Mouse (Mus musculus) MEL (cell line): Measurements from ENCODE around the gene Lrp10. TPM values are rescaled to one million over a fixed set of nuclear protein-coding genes. Genes with fewer than 3 reads are reported as not detected.

Experiments
- DNase-seq: peaks from one replicate; pipeline ENCODE4 v3.0.0; 2011; ENCODE audit warnings: low read depth, low spot score
- H3K27ac ChIP-seq: 2 replicates; pipeline ENCODE4 v1.5.1; 2012; ENCODE audit warnings: low read depth, mild to moderate bottlenecking, control low read depth, low read length, moderate library complexity; ENCODE audit not compliant: control insufficient read depth
- H3K27me3 ChIP-seq, 2 experiments: fragments of 150-350 bp in 1 of 2; sonication (generic) in 1 of 2; 2 replicates each; pipeline ENCODE4 v1.6.1; 2012; ENCODE audit warnings: low read length in 2 of 2, mild to moderate bottlenecking in 2 of 2, improper control_type of control experiment in 1 of 2, moderate library complexity in 1 of 2; ENCODE audit not compliant: insufficient read depth in 2 of 2, control insufficient read depth in 1 of 2
- H3K36me3 ChIP-seq, 2 experiments: 2 replicates each; pipeline ENCODE4 v1.6.1; 2012 to 2014; ENCODE audit warnings: low read length in 2 of 2, improper control_type of control experiment in 1 of 2, inconsistent platforms in 1 of 2, mild to moderate bottlenecking in 1 of 2; ENCODE audit not compliant: insufficient read depth in 2 of 2, control insufficient read depth in 1 of 2
- H3K4me1 ChIP-seq, 2 experiments: fragments of 150-350 bp in 1 of 2; sonication (generic) in 1 of 2; 2 replicates each; pipeline ENCODE4 v1.6.1; 2012; ENCODE audit warnings: low read length in 2 of 2, improper control_type of control experiment in 1 of 2, mild to moderate bottlenecking in 1 of 2; ENCODE audit not compliant: insufficient read depth in 2 of 2, control insufficient read depth in 1 of 2
- H3K4me3 ChIP-seq, 2 experiments: fragments of 150-350 bp in 1 of 2; sonication (generic) in 1 of 2; 2 replicates each; pipeline ENCODE4 v1.5.1; 2012; ENCODE audit warnings: low read depth in 2 of 2, low read length in 2 of 2, mild to moderate bottlenecking in 2 of 2, moderate library complexity in 2 of 2, control low read depth in 1 of 2, improper control_type of control experiment in 1 of 2; ENCODE audit not compliant: control insufficient read depth in 1 of 2, insufficient read depth in 1 of 2
- H3K79me2 ChIP-seq: 2 replicates; pipeline ENCODE4 v1.6.1; 2012; ENCODE audit warnings: mild to moderate bottlenecking, low read length, moderate library complexity; ENCODE audit not compliant: control insufficient read depth, poor library complexity, insufficient read depth
- H3K9ac ChIP-seq: 2 replicates; pipeline ENCODE4 v1.6.1; 2012; ENCODE audit warnings: low read depth, mild to moderate bottlenecking, control low read depth, low read length, moderate library complexity; ENCODE audit not compliant: control insufficient read depth, poor library complexity, severe bottlenecking
- H3K9me3 ChIP-seq: fragments of 150-350 bp; sonication (generic); replicated peaks from 2 replicates; pipeline ENCODE4 v1.6.1; 2012; ENCODE audit warnings: mild to moderate bottlenecking, low read length, improper control_type of control experiment, moderate library complexity; ENCODE audit not compliant: insufficient read depth
- BHLHE40 ChIP-seq: IDR thresholded peaks from 2 replicates; pipeline ENCODE4 v1.6.1; 2012; ENCODE audit warnings: low read depth, mild to moderate bottlenecking, inconsistent platforms, low read length, improper control_type of control experiment, borderline replicate concordance
- CHD1 ChIP-seq: IDR thresholded peaks from 2 replicates; pipeline ENCODE4 v1.6.1; 2012; ENCODE audit warnings: low read depth, mild to moderate bottlenecking, inconsistent platforms, low read length, improper control_type of control experiment
- CHD2 ChIP-seq: IDR thresholded peaks from 2 replicates; pipeline ENCODE4 v1.6.1; 2011; ENCODE audit warnings: low read length, improper control_type of control experiment
- ELF1 ChIP-seq: IDR thresholded peaks from 2 replicates; pipeline ENCODE4 v1.6.1; 2014; ENCODE audit warnings: low read depth, mild to moderate bottlenecking, inconsistent platforms, low read length, improper control_type of control experiment, moderate library complexity
- EP300 ChIP-seq, 2 experiments: IDR thresholded peaks; 2 replicates each; pipeline ENCODE4 v1.6.1; 2011; ENCODE audit warnings: improper control_type of control experiment in 2 of 2, low read length in 2 of 2, low read depth in 1 of 2, mild to moderate bottlenecking in 1 of 2
- ETS1 ChIP-seq: IDR thresholded peaks from 2 replicates; pipeline ENCODE4 v1.6.1; 2012; ENCODE audit warnings: low read depth, mild to moderate bottlenecking, inconsistent platforms, low read length, improper control_type of control experiment, moderate library complexity
- GATA1 ChIP-seq: IDR thresholded peaks from 2 replicates; pipeline ENCODE4 v1.6.1; 2011; ENCODE audit warnings: low read depth, low read length, improper control_type of control experiment
- HCFC1 ChIP-seq: IDR thresholded peaks from 2 replicates; pipeline ENCODE4 v1.6.1; 2012; ENCODE audit warnings: low read depth, mild to moderate bottlenecking, inconsistent platforms, low read length, improper control_type of control experiment, moderate library complexity
- JUND ChIP-seq: IDR thresholded peaks from 2 replicates; pipeline ENCODE4 v1.6.1; 2011; ENCODE audit warnings: low read depth, mild to moderate bottlenecking, improper control_type of control experiment, low read length
- KAT2A ChIP-seq: conservative IDR thresholded peaks from 2 replicates; pipeline ENCODE4 v1.6.1; 2012; ENCODE audit warnings: low read depth, low read length, improper control_type of control experiment, inconsistent platforms
- MAZ ChIP-seq: IDR thresholded peaks from 2 replicates; pipeline ENCODE4 v1.6.1; 2012; ENCODE audit warnings: low read depth, mild to moderate bottlenecking, inconsistent platforms, low read length, improper control_type of control experiment
- MEF2A ChIP-seq: IDR thresholded peaks from 2 replicates; pipeline ENCODE4 v1.6.1; 2014; ENCODE audit warnings: low read depth, mild to moderate bottlenecking, inconsistent platforms, low read length, improper control_type of control experiment; ENCODE audit not compliant: poor library complexity, insufficient replicate concordance, severe bottlenecking; ENCODE audit errors: extremely low read depth
- MXI1 ChIP-seq: IDR thresholded peaks from 2 replicates; pipeline ENCODE4 v1.6.1; 2011; ENCODE audit warnings: mild to moderate bottlenecking, low read depth, low read length, improper control_type of control experiment
- MYB ChIP-seq: IDR thresholded peaks from 2 replicates; pipeline ENCODE4 v1.6.1; 2011; ENCODE audit warnings: mild to moderate bottlenecking, low read depth, low read length, improper control_type of control experiment
- MYC ChIP-seq: IDR thresholded peaks from 2 replicates; pipeline ENCODE4 v1.6.1; 2011; ENCODE audit warnings: low read depth, mild to moderate bottlenecking, low read length, improper control_type of control experiment, moderate library complexity
- NELFE ChIP-seq: IDR thresholded peaks from 2 replicates; pipeline ENCODE4 v1.6.1; 2011; ENCODE audit warnings: low read depth, low read length, improper control_type of control experiment
- POLR2A ChIP-seq, 2 experiments: IDR thresholded peaks; 2 replicates each; pipeline ENCODE4 v1.6.1; 2011 to 2012; ENCODE audit warnings: low read length in 2 of 2, mild to moderate bottlenecking in 2 of 2, control low read depth in 1 of 2, improper control_type of control experiment in 1 of 2, low read depth in 1 of 2, moderate library complexity in 1 of 2; ENCODE audit not compliant: control insufficient read depth in 1 of 2, insufficient read depth in 1 of 2, poor library complexity in 1 of 2
- RAD21 ChIP-seq: IDR thresholded peaks from 2 replicates; pipeline ENCODE4 v1.6.1; 2011; ENCODE audit warnings: mild to moderate bottlenecking, low read depth, low read length, improper control_type of control experiment
- RCOR1 ChIP-seq: IDR thresholded peaks from 2 replicates; pipeline ENCODE4 v1.6.1; 2012; ENCODE audit warnings: low read depth, mild to moderate bottlenecking, inconsistent platforms, low read length, improper control_type of control experiment
- SIN3A ChIP-seq: IDR thresholded peaks from 2 replicates; pipeline ENCODE4 v1.6.1; 2012; ENCODE audit warnings: low read length, improper control_type of control experiment, inconsistent platforms
- SMC3 ChIP-seq: IDR thresholded peaks from 2 replicates; pipeline ENCODE4 v1.6.1; 2011; ENCODE audit warnings: low read depth, low read length, improper control_type of control experiment
- TAL1 ChIP-seq: IDR thresholded peaks from 2 replicates; pipeline ENCODE4 v1.6.1; 2012; ENCODE audit warnings: mild to moderate bottlenecking, inconsistent platforms, low read length, moderate library complexity, mixed read lengths
- TBP ChIP-seq: IDR thresholded peaks from 2 replicates; pipeline ENCODE4 v1.8.0; 2011; ENCODE audit warnings: low read depth, low read length, improper control_type of control experiment
- TCF12 ChIP-seq: IDR thresholded peaks from 2 replicates; pipeline ENCODE4 v1.6.1; 2014; ENCODE audit warnings: low read depth, mild to moderate bottlenecking, inconsistent platforms, low read length, improper control_type of control experiment, moderate library complexity
- UBTF ChIP-seq: IDR thresholded peaks from 2 replicates; pipeline ENCODE4 v1.6.1; 2012; ENCODE audit warnings: low read depth, mild to moderate bottlenecking, inconsistent platforms, low read length, improper control_type of control experiment, moderate library complexity, borderline replicate concordance; ENCODE audit not compliant: insufficient read depth
- USF1 ChIP-seq: IDR thresholded peaks from 2 replicates; pipeline ENCODE4 v1.6.1; 2014; ENCODE audit warnings: low read depth, mild to moderate bottlenecking, inconsistent platforms, low read length, improper control_type of control experiment, moderate library complexity
- USF2 ChIP-seq, 2 experiments: IDR thresholded peaks; 2 replicates each; pipeline ENCODE4 v1.6.1; 2011 to 2012; ENCODE audit warnings: improper control_type of control experiment in 2 of 2, low read length in 2 of 2, borderline replicate concordance in 1 of 2, inconsistent platforms in 1 of 2, low read depth in 1 of 2, mild to moderate bottlenecking in 1 of 2; ENCODE audit not compliant: insufficient read depth in 1 of 2
- ZC3H11A ChIP-seq: IDR thresholded peaks from 2 replicates; pipeline ENCODE4 v1.6.1; 2012; ENCODE audit warnings: low read depth, mild to moderate bottlenecking, inconsistent platforms, low read length, improper control_type of control experiment
- ZMIZ1 ChIP-seq: IDR thresholded peaks from 2 replicates; pipeline ENCODE4 v1.6.1; 2012; ENCODE audit warnings: low read depth, mild to moderate bottlenecking, inconsistent platforms, low read length, improper control_type of control experiment, moderate library complexity
- ZNF384 ChIP-seq: IDR thresholded peaks from 2 replicates; pipeline ENCODE4 v1.6.1; 2012; ENCODE audit warnings: low read depth, mild to moderate bottlenecking, inconsistent platforms, low read length, improper control_type of control experiment
- polyA plus RNA-seq, 2 experiments: library from polyadenylated mRNA; stranded (reverse) in 1 of 2; unstranded in 1 of 2; fragments of >175 nt in 1 of 2; fragments of >200 nt in 1 of 2; gene quantifications; 2 replicates each; pipeline versions ENCODE4 v1.2.1 to v1.2.4; 2012; ENCODE audit warnings: low replicate concordance in 2 of 2, low read depth in 1 of 2; ENCODE audit not compliant: insufficient read length in 2 of 2, insufficient read depth in 1 of 2, missing spikeins in 1 of 2
- total RNA-seq: library from RNA; depleted of rRNA; stranded (reverse); fragments of 300-350 nt; gene quantifications from 2 replicates; pipeline ENCODE4 v1.2.3, GENCODE M21; 2012

The Lrp10 gene
- total and polyA plus RNA-seq, 3 experiments = 53.6 to 110 TPM; not detected in 1

DNA sequence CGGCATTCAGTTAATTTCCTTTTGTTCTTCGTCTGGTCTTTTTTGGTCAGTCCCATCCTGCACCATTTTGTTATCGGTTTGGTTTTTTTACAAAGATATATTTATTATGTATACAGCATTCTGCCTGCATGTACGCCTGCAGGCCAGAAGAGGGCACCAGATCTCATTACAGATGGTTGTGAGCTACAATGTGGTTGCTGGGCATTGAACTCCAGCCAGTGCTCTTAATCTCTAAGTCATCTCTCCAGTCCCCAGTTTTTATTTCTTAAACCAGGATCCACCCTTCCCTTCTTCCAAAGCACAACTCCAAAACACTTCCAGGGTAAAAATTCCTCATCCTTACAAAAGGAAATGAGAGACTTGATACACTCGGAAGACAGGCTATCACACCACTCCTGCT lies 40.5 kb upstream of the Lrp10 start (continued):
- TF ChIP-seq UBTF = no peak
- TF ChIP-seq MAZ = no peak
- TF ChIP-seq RCOR1 = no peak
- TF ChIP-seq USF2 (IDR thresholded peaks at IDR 0.05; ENCODE audit: borderline replicate concordance in 1 of 2, insufficient read depth in 1 of 2, low read depth in 1 of 2, low read length in 2 of 2) = no peak
- TF ChIP-seq CHD2 = no peak
- peak; percentile 81; the same call in 1 of the 2 replicates for TF ChIP-seq MYC
- TF ChIP-seq RAD21 = peak; percentile 61
- TF ChIP-seq SIN3A = peak; percentile 48; the same call in 1 of the 2 replicates
- TF ChIP-seq MEF2A = no peak
- no peak for TF ChIP-seq USF1
- TF ChIP-seq KAT2A = no peak
- no peak for TF ChIP-seq ELF1
- TF ChIP-seq NELFE = no peak

DNA sequence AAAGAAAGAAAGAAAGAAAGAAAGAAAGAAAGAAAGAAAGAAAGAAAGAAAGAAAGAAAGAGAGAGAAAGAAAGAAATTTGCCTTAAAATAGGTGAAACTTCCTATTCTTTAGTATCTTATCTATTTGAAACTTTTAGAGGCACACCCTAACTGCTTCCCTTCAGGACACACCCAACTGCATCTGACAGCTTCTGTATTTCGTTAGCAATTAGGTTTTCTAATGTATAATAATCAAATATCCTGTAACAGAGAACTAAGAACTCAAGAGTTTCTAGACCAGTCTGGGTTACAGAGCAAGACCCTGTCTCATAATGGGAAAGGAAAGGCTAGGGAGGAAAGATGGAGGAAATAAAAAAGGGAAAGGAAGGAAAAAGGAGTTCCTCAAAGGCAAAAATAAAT lies 39.3 kb upstream of the Lrp10 start:
- Histone ChIP-seq H3K9ac (peak overlapping the region; percentile 94), H3K4me3 (peak overlapping the region; percentile 12 to 67; a peak in 3 of 4 replicates), H3K79me2 (peaks cover 25% of the 10 kb centered on the region), H3K36me3 (peaks cover 0 to 37% of the 10 kb centered on the region in 2 experiments; a peak in 2 of 4 replicates), H3K9me3 (no peaks in the 10 kb centered on the region)
- peak; percentile 84 for DNase-seq
- TF ChIP-seq ZC3H11A = no peak
- peak; percentile 18; the same call in 1 of the 2 replicates for TF ChIP-seq ELF1
- peak; percentile 44 for TF ChIP-seq RCOR1
- TF ChIP-seq MXI1 = no peak
- TF ChIP-seq JUND = peak; percentile 72; the same call in 1 of the 2 replicates
- TF ChIP-seq MYC = peak; percentile 71; the same call in 1 of the 2 replicates
- TF ChIP-seq SMC3 = no peak
- TF ChIP-seq TCF12 = peak; percentile 92
- 0 out of 2 replicates have a peak, but pooled peaks have one; percentile 30 for TF ChIP-seq HCFC1
- TF ChIP-seq CHD1 = peak; percentile 58; the same call in 1 of the 2 replicates
- TF ChIP-seq ZNF384 = no peak
- TF ChIP-seq POLR2A (IDR thresholded peaks at IDR 0.05; ENCODE audit: control insufficient read depth in 1 of 2, insufficient read depth in 1 of 2, low read depth in 1 of 2, low read length in 2 of 2, poor library complexity in 1 of 2) = peak in 1 of 2 experiments; percentile 46; a peak in 1 of 4 replicates
- TF ChIP-seq BHLHE40 = no peak
- no peak for TF ChIP-seq TBP
- peak; percentile 90 for TF ChIP-seq GATA1
- TF ChIP-seq EP300 (IDR thresholded peaks at IDR 0.05; ENCODE audit: low read depth in 1 of 2, low read length in 2 of 2) = peak; percentile 95 to 97
- peak; percentile 96 for TF ChIP-seq MYB
- peak; percentile 93 for TF ChIP-seq SIN3A
- TF ChIP-seq ZMIZ1 = peak; percentile 92; the same call in 1 of the 2 replicates
- TF ChIP-seq ETS1 = peak; percentile 90
- no peak for TF ChIP-seq KAT2A
- peak; percentile 51 for TF ChIP-seq NELFE
- TF ChIP-seq TAL1 = peak; percentile 37; the same call in 1 of the 2 replicates
- TF ChIP-seq, all 39 proteins: peak for 16
- H3K27me3 ChIP-seq = no peaks in the 10 kb centered on the region
- H3K27ac ChIP-seq = peak overlapping the region; percentile 100
- peaks cover 5 to 33% of the 10 kb centered on the region in 2 experiments; a peak in 3 of 4 replicates for H3K4me1 ChIP-seq
